Mouse (Mus musculus): ENCODE results near the gene Cadps2.

Gene Cadps2

DNA sequence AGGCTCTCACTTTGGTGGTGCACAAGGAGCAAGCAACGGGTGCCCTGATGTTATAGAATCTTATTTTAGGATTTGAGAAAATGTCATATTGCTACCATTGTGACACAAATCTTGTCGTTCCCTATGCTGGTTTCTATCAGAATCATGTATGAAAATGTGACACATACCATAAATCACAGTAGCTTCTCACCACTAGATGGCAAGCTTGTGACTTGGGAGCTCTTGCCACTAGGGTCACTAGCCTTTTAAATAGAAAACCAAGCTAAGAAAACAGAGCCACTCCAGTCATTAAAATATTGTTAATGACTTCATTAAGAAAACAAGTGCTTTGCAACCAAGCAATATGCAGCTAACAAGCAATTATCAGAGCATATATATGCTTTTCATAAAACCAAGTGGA is 81.0 kb downstream of the Cadps2 start:
- no peak for DNase-seq

DNA sequence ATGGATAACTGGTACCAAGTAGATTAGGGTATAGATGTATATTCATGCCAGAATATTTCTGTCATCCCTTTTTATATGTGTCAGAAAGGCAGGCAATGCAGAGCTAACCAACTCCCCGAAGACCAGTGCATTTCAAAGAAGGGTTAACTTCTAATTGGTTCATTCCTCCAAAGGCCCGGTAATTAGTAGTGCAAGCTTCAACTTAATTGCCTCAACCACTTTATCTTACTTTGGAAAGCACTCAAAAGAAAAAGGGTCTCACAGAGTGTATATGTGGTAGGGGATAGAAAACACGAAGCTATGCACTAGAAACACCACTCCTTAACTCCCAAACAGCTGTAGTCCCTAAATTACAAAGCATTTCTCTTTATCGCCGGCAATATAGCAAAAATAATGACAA is 90.4 kb downstream of the Cadps2 start:
- no peak for DNase-seq

DNA sequence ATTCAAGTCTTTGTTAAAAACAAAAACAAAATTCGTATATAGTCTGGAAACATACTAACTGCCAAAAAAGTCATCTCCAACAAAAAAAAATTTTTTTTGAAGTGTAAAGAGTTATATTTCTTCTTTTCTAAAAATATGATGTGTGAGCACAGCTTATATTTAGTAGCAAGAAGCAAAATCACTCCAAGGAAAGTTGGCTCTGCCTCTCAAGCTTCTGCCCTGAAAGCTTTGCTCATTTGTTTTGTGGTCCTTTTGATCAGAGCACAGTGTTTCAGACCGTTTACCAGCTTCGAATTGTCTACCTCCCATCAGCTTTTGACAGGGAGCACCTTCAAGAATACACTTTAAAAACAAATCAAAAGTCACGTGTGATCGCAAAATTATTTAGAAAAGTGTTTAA is 99.2 kb downstream of the Cadps2 start:
- no peak for DNase-seq

DNA sequence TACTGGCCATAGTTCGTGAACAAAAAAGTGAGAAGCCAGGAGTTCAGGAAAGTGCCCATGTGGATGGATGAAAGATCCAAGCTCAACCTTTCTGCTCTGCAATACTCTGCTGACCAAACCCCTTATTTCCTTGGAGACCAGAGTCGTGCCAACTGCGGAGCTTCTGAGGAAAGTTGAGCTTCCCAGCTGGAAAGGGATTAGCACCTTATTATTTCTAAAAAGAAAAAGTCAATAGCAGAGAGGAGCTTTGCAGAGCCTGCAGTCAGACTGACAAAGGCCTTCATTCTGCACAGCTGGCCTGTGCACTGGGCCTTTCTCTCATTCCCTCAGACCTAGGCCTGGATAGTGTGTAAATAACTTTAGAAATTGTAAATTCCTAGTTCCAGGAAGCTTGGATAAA is 106.5 kb downstream of the Cadps2 start:
- no peak for DNase-seq

DNA sequence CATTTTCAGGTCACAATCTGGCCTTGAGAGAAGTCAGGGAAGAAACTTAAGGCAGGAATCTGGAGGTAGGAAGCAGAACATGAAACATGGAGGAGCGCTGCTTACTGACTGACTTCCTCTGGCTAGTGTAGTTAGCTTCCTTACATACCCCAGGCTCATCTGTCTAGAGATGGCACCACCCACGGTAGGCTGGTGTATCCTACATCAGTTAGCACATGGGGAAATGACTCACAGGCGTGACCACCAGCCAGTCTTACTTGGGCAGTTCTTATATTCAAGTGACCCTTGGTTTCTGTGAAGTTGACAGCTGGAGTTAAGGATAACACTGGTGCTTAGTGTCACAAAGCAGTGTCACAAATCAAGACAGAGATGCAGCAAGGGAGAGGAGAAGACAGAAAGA is 110.6 kb downstream of the Cadps2 start:
- no peak for DNase-seq

DNA sequence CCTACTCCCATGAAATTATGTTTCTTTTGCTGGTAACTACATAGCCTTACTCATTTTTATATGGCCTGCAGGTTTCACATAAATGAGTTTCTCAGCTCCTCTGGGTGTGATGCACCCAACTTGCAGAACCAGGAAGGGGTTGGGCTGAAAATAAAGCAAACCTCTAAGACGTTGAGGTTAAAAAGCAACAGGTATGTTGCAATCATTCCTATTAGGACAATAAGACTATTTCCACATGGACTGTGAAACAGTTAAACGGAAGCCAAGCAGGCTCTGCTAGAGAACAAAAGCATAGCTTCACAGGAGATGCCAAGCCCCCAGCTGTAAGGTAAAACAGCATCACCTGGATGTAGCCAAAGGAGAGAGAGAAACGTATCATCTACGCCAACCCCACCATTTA is 115.5 kb downstream of the Cadps2 start:
- no peak for DNase-seq

DNA sequence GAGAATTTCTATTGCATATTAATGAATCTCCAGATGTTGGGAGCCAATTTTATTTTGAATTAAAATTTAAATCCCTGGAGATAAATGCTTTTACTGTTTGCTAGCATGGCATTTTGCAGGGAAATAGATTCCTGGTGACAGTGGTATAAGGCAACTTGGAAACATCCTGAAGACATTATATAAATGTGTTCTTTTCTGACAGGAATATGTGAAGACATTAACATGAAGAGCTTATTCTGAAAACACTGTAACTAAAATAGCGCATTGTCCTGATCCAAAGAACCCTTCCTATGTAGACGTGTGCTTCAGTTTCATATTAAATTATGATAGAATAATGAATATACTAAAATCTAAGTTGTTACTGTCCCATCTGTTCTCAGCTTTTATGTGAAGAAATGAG is 118.8 kb downstream of the Cadps2 start:
- no peak for DNase-seq

DNA sequence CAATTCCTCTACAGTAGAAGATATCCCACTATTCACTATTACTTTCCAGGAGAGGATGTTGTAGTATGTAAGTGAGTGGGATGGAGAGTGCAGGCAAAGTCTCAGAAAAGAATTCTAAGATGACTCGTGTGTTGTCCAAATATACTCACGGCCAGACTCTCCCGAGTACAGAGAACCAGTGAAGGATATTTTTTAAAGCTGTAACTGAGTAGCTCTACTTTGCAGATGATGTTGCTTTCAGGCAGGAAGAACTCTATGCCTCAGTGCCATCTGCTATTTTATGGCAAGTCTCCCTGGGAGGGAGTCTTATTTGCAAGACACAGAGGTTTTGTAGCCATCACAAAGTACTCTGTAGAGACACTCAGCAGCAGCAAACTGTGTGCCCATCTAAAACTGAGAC is 131.7 kb downstream of the Cadps2 start:
- DNase-seq = no peak

DNA sequence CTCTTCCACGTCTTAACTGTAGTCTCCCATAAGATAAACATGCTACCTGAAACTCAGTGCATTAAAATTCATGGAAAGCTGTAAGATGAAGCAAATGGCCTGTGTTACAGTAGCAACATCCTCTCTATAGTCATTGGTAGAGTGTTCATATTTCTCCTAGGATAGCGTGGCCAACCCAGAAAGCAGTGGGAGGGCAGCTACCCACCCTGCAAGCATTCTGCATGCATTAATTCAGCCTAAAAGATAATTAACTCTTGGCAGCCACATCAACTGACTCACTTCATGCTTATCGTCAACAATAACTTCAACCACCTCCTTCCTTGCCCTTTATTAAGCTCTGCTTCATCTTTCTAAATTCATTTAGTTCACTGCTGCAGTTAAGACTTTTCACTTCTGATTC is 138.3 kb downstream of the Cadps2 start:
- DNase-seq = no peak

DNA sequence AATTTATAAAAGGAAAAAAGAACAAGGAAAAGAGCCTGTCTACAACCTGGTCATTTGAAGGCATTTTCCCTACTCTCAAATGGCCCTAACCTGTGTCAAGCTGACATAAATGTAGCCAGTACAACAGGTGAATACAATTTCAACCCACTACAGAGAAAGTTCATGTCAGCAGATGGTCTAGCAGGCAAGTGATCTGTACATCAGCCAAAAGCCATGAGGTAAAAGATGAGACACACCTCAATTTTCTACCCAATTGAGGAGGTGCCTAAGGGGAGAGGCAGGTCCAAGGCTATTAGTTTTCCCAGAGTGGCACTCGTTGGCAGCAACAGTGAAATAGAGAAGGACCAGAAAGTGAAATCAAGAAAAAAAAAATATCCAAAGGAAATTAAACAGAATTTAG is 161.0 kb downstream of the Cadps2 start:
- no peak for DNase-seq

DNA sequence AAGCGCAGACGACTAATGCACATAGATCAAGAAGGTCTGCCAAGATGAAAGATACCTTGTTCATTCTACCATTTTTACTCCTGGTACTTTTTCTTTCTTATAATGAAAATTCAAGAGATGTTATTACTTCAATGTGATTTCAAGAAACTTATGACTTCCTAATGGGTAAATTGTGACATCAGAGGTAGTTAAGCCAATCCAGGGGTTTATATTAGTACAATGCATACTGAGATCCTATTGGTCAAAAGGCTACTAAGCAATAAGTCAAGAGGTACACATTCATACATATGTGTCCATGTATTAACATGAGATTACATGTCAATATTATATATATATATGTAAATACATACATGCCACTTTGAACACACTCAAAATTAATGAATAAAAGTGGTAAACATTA is 184.2 kb downstream of the Cadps2 start, which contains the start of gene Rnf148:
TSS of gene Rnf148 (minus strand) at position 101 of the 400 bp plus-strand sequence.
- DNase-seq = no peak

DNA sequence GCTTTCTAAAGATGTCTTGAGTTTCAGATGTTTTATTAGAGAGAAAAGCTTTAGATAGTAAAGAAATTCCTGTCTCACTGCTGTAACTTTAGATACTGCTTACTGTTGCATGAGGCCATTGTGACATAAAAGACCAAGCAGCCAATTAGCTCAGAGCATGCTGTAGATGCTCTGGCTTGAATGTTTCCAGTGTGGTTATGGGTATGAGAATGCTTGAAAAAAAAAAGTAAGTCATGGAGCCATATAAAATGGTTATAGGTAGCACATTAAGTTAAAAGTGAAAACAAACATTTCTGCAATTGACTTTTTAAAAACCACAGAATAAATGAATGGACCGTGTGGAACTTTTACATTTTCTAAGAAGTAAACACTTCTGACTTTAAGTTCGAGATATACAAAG is 189.0 kb downstream of the Cadps2 start, which contains the start of gene Rnf133:
TSS of gene Rnf133 (minus strand) at position 101 of the 400 bp plus-strand sequence.
- no peak for DNase-seq

DNA sequence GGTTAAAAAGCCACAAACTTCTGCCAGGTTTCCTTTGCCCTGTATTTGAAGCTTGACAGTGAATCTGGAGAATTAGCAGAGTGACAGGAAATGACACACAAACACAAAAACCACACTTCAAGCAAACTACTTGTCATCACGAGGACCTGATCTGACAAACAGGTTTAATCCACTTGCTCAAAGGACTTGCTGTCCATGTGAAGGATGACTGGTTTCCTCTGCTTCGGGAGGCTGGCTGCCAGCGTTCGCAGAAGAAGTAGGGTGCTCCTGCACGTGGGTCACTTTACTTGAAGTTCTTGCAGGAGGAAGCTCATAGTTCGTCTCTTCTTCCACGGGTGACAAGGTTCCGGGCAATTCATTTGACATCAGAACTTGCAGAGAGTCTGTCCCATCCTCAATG is 190.5 kb downstream of the Cadps2 start:
- no peak for DNase-seq

DNA sequence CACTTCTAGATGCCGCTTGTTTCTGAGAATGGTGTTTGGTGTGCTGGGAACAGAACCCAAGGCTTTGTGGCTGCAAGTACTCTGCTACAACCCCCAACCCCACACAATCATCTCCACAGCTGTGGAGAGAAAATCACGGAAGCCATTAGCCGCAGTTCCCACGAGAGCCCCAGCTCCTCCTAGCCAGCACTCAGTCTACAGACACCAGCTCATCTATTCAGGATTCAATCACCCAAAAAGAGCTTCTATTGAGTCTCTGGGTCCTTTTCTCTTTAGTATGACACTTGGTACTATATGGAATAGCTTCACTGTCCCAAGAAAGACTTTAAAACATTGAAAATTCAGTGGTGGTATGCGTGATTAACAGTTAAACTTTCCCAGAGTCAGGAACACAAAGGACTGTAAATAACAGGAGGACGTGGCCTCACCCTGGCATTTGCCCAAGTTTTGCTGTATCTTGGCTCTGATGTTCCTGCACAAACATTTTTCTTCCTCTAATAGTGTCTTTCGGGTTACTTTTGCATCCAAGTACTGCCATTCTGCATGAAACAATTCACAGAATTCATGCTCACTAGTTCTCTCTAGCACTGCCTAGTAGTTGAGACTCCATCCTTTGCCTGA is 191.5 kb downstream of the Cadps2 start:
- DNase-seq = no peak

DNA sequence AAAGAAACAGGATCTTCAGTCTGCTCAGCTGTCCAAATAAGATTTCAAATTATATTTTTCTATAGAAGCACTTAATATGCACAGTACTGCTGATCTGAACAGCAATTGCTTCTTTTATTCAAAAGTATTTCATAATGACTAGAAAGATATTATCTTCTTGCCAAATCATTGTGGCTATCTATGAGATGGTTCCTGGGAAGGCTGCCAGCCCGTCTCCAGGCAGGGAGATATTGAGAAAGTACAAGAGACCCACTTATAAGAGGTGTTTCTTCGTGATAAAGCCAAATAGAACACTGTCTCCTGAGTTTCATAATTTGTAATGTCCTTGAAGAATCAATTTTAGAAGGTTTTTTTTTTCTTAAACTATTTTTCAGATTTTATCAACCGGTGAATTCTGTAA is 202.1 kb downstream of the Cadps2 start:
- DNase-seq = no peak

DNA sequence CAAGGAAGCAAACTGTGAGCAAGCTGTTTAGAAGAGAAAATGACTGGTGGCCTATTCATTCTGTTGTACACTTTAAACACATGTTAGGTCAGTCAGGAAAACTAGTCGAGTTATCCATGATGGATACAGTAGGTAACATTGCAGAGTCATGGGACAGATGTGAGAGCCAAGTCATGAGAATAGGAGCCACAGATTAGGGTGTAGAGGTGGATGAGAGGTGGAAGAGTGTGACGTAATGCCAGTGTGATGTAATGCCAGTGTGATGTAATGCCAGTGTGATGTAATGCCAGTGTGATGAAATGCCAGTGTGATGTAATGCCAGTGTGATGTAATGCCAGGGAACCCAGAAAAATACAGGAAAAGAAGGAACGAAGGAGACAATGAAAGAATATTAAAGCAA is 204.0 kb downstream of the Cadps2 start:
- DNase-seq = no peak

DNA sequence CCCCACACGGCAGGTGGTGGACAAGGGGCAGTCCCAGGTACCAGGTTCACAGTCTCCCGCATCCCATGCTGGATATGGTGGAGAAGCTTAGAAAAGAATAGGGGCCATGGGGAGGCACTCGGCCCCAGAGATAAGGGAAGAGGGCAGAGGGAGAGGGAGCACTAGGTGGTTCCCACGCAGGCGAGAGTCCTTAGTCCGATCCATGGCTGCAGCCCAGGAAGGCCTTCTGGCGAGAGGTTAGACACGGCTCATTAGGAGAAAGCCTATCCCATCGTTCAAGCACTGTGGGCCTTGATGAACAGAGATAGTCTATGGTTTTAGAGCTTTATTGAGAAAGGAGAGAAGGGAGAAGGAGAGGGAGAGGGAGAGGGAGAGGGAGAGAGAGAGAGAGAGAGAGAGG is 205.2 kb downstream of the Cadps2 start:
- DNase-seq = no peak

DNA sequence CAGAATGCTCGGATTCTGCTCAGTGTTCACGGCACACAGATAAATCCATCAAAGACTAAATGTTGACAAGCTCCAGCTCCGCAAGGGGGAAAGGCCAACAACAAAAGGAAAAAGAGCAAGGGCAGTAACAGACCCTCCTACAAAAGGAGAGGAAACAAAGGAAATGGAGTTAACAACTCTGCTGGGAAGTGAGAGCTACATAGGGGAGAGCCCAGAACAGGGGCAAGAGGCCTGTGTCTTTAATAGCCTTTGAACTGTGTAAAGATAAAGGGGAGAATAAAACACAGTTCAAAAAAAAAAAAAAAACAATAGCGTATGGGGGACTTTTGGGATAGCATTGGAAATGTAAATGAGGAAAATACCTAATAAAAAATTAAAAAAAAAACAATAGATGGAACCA is 208.8 kb downstream of the Cadps2 start:
- DNase-seq = no peak

DNA sequence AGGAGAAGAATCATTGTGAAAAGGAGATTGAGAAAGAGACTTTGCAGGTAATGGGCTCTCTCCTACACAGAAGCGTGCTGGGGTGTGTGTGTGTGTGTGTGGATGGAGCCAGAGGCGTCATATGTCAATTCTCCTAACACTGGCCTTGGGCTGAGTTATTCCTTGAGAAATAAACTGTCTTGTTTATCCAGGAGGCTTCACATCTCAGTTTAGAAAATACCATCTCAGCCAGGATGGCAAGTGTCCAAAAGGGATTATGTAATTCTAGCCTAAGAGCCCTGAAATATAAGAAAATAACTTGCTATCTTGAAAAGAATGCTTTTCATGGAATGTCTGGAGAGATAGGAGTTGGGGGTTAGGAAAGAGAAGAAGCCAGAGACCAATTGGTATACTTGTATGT is 264.1 kb downstream of the Cadps2 start:
- DNase-seq = no peak

DNA sequence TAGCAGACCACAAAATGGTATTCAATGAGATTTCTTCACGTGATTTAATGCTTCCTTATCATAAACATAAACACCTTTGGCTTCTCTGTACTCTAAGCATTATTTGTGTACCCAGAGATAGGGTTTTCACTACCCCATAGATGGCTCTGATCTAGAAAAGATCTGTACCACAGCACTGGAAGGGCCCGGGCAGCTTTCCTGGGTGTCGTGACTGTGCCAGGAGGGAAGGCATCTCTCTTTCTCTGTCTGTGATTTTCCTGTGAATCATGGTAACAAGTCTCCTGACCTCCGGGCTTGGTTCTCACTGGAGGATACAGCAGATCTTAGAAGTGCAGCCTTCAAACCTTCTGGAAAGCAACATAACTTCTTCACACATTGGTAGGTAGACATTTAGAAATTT is 265.5 kb downstream of the Cadps2 start:
- no peak for DNase-seq

DNA sequence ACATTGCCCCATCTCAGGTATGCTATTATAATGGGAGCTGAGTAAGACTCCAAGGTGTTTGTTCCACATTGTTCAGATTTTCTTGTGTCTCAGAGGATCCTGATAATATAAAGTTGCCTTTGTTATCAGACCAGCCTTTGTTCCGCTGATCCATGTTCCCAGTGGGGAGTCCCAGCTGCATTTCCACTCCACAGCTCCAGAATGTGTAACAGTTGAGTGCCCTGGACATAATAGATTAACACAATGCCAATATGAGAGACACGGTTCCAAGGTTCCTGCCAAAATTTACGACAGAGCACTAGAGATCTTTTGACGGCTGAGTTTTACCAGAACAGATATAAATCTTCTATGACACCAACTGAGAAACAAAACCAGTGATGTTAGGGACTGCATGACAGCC is 266.8 kb downstream of the Cadps2 start:
- no peak for DNase-seq

DNA sequence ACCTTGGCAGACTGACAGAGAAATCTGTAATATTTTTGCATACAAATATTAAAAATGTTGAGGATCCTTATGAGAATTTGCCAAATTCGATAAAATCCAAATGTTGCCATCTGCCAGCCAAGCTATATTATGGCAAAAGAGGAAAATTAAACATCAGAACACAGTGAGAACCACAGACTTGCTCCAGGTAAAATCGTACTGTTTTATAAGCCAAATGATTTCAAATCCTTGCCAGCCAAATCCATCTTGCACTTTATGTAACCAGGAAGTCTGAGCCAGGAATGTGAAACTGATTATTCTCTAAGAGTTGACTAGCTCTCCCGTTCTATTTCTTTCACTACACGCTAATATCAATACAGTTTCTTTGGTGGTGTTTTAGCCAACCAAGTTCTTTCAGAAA is 269.5 kb downstream of the Cadps2 start:
- no peak for DNase-seq

DNA sequence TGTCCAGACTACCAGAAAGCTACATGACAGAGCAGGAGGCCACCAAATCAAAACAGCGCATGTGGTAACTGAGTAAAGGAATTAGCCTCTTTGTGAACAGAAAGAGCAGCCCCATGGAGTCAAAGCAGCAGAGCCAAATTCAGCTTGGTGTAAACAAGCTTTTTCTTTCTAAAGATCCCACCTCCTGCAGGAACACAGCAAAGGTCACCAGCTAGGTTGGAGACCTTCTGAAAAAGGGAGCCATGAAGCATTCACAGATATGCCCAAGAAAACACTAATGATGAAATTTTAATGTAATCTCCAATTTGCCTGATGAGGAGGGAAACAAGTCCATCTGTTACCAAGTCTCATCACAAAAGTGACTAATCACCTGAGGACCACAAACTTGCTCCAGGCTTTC is 270.5 kb downstream of the Cadps2 start:
- no peak for DNase-seq

DNA sequence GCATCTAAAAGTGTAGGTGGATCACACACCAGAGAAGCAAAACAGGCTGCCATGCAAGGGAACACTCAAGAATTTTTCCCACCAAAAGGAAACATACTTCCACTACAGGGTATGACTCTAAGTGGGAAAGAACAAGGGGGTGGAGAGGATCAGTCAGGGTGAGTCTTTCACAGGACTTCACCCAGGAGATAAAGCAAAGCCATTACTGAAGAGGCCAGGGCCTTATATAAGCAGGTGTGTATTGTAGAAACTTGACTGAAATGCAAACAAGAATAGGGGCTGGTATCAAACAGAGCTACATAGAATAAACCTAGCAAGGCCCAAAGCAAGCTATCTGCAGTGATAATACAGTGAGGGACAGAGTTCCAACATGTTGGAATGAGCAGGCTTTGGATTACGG is 271.6 kb downstream of the Cadps2 start:
- DNase-seq = no peak

DNA sequence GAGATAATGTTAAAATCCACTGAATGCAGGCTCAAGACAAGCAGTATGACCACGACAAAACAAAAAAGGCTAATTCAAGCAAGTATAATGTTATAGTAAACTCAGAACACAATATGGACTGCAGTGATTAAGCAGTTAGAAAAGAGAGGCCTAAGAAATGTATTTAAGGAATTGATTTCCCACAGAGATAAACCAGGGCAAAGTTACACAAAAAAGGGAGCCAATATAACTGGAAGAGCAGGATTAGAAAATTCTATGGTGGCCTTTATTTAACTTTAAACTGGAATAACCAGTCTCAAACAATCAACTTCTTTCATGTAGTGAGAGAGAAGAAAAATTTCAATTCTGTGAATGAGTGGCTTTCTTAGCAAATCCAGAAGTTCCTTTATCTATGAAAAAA is 289.3 kb downstream of the Cadps2 start:
- no peak for DNase-seq

DNA sequence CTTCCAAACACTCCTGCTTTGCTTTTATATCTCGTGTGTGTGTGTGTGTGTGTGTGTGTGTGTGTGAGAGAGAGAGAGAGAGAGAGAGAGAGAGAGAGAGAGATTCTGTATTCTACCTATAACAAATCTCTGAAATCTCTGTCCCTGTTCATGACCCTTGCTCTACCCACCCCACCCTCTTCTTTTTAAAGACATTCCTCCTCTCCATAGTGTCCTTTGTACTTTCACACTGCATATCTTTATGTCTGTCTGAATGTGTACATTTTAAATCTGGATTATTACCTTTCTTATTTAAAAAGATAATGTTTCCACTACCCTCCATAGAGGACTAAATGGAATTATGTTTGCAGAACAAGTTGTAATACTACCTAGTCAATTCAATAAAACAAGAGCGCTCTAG is 315.5 kb downstream of the Cadps2 start:
- no peak for DNase-seq
